Mouse (Mus musculus) megakaryocyte, embryonic 14.5 days (primary cell): ENCODE results near the gene Ppa2. TPM values are rescaled to one million over a fixed set of nuclear protein-coding genes. Genes with fewer than 3 reads are reported as not detected.

Source experiments
- H3K27me3 ChIP-seq: replicated peaks from 2 replicates; pipeline ENCODE3; 2012; ENCODE audit warnings: inconsistent platforms
- H3K36me3 ChIP-seq: replicated peaks from 2 replicates; pipeline ENCODE3; 2012; ENCODE audit warnings: low read length, inconsistent platforms, mixed read lengths
- H3K4me1 ChIP-seq: 2 replicates; pipeline ENCODE4 v1.6.1; 2012; ENCODE audit warnings: inconsistent platforms
- H3K4me3 ChIP-seq: replicated peaks from 2 replicates; pipeline ENCODE3; 2012; ENCODE audit warnings: moderate library complexity, mild to moderate bottlenecking, inconsistent platforms
- H3K9me3 ChIP-seq: 2 replicates; pipeline ENCODE4 v1.6.1; 2012; ENCODE audit warnings: inconsistent platforms
- FLI1 ChIP-seq: IDR thresholded peaks from 2 replicates; pipeline ENCODE4 v1.6.1; 2012; ENCODE audit warnings: low read length, inconsistent platforms, mixed read lengths
- GATA1 ChIP-seq: IDR thresholded peaks from 3 replicates; pipeline ENCODE4 v1.6.1; 2012; ENCODE audit warnings: mixed read lengths, low read length, inconsistent platforms, borderline replicate concordance
- polyA plus RNA-seq: library from polyadenylated mRNA; stranded (reverse); fragments of >175 nt; gene quantifications from 2 replicates; pipeline ENCODE4 v1.2.3, GENCODE M21; 2012; ENCODE audit warnings: low replicate concordance; ENCODE audit not compliant: insufficient read depth

Ppa2 gene
- polyA plus RNA-seq, 1 experiment = 18.5 TPM

DNA sequence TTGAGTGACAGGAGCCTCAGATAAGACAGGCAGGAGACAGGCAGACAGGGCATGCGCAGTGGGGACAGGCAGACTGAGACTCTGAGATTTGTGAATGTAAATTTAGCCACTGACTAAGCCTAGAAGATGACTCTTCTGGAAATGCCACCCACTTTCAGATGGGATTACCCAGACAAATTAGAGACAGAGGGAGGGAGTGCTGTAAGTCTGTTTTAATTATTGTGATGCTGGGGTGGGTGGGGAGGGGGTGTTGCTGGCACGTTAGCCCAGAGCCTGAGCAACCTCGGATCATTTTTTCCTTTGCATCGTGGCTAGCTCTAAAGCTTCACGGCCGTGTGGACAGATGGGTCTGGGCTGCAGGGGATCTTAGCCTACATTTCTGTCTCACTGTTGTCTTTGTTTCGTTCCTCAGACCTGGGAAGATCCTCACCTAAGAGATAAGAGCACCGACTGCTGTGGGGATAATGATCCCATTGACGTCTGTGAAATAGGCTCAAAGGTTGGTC lies 29.0 kb downstream of the Ppa2 start:
- H3K4me1 ChIP-seq = peaks cover 48% of the 10 kb centered on the region
- TF ChIP-seq FLI1 = no peak
- no peak for TF ChIP-seq GATA1
- H3K4me3 ChIP-seq = peak overlapping the region; percentile 15
- peaks cover 1% of the 10 kb centered on the region for H3K27me3 ChIP-seq
- H3K9me3 ChIP-seq = no peaks in the 10 kb centered on the region
- peaks cover 17% of the 10 kb centered on the region for H3K36me3 ChIP-seq

DNA sequence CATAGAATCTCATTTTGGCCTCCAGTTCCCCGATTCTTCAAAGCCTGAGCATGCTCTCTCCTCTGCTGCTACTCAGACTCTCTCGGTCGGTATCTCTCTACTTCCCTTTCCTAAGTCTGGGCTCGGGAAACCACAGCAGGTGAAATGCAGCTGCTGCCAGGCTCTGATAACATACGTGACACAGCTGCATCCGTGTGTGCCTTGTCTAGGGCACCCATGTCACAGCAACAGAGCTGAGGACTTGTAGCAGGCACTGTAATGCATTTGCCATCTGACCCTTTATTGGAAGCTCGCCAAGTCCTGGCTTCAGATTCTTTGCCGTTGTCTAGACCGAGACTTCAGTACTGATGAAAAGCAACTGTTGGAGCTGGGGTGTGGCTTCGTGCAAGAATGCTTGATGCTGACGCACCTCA lies 29.5 kb downstream of the Ppa2 start:
- H3K9me3 ChIP-seq = no peaks in the 10 kb centered on the region
- H3K4me3 ChIP-seq = peak overlapping the region; percentile 86
- H3K27me3 ChIP-seq = peaks cover 1% of the 10 kb centered on the region
- TF ChIP-seq FLI1 = no peak
- TF ChIP-seq GATA1 = no peak
- peaks cover 17% of the 10 kb centered on the region for H3K36me3 ChIP-seq
- peaks cover 47% of the 10 kb centered on the region for H3K4me1 ChIP-seq

GRCm38 (mm10) chr3:133341106-133341505 lies 31.2 kb downstream of the Ppa2 start:
- no peak for TF ChIP-seq GATA1
- no peak for TF ChIP-seq FLI1
- Histone ChIP-seq H3K4me1 (peaks cover 38% of the 10 kb centered on the region), H3K27me3 (peaks cover 1% of the 10 kb centered on the region), H3K9me3 (no peaks in the 10 kb centered on the region), H3K4me3 (no peak overlapping the region), H3K36me3 (peaks cover 26% of the 10 kb centered on the region)

- TF ChIP-seq FLI1 (no peak), GATA1 (no peak)
- Histone ChIP-seq H3K27me3 (no peaks in the 10 kb centered on the region), H3K36me3 (peaks cover 39% of the 10 kb centered on the region), H3K4me3 (no peak overlapping the region), H3K9me3 (0 out of 2 replicates have a peak, but pooled peaks cover 4% of the 10 kb centered on the region), H3K4me1 (0 out of 2 replicates have a peak, but pooled peaks cover 3% of the 10 kb centered on the region)
Observed at GRCm38 (mm10) chr3:133347535-133347934, 37.6 kb downstream of the Ppa2 start.

GRCm38 (mm10) chr3:133348847-133349246 lies 38.9 kb downstream of the Ppa2 start:
- Histone ChIP-seq H3K4me3 (no peak overlapping the region), H3K4me1 (no peaks in the 10 kb centered on the region), H3K27me3 (no peaks in the 10 kb centered on the region), H3K36me3 (peaks cover 39% of the 10 kb centered on the region), H3K9me3 (0 out of 2 replicates have a peak, but pooled peaks cover 4% of the 10 kb centered on the region)
- no peak for TF ChIP-seq FLI1
- no peak for TF ChIP-seq GATA1

- H3K9me3 ChIP-seq = no peaks in the 10 kb centered on the region
- H3K4me1 ChIP-seq = no peaks in the 10 kb centered on the region
- TF ChIP-seq GATA1 (no peak), FLI1 (no peak)
- H3K27me3 ChIP-seq = no peaks in the 10 kb centered on the region
- H3K4me3 ChIP-seq = no peak overlapping the region
- H3K36me3 ChIP-seq = no peaks in the 10 kb centered on the region
Observed at GRCm38 (mm10) chr3:133357426-133357974, 47.6 kb downstream of the Ppa2 start.

- TF ChIP-seq GATA1 = no peak
- no peak for TF ChIP-seq FLI1
- Histone ChIP-seq H3K9me3 (no peaks in the 10 kb centered on the region), H3K4me3 (no peak overlapping the region), H3K4me1 (no peaks in the 10 kb centered on the region), H3K36me3 (no peaks in the 10 kb centered on the region), H3K27me3 (no peaks in the 10 kb centered on the region)
Observed at GRCm38 (mm10) chr3:133357977-133358376, 48.1 kb downstream of the Ppa2 start.

DNA sequence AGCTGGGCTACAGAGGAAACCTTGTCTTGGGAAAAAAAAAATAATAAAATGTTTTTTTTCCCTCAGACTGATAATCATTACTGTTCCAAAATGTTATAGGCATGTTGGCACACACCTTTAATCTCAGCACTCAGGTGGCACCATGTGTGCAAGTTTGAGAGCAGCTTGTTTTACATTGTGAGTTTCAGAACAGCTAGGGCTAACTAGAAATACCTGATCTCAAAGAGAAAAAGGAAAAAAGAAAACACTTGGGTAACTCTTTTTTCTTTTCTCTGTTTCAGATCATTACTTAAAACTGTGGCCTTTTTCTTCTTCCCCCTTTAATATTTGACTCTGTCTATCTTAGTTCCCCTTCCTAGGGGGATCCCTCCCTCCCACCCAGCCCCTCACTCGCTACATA lies 51.5 kb downstream of the Ppa2 start:
- Histone ChIP-seq H3K36me3 (peaks cover 6% of the 10 kb centered on the region), H3K9me3 (no peaks in the 10 kb centered on the region), H3K4me3 (no peak overlapping the region), H3K4me1 (no peaks in the 10 kb centered on the region), H3K27me3 (no peaks in the 10 kb centered on the region)
- TF ChIP-seq GATA1 (no peak), FLI1 (no peak)

DNA sequence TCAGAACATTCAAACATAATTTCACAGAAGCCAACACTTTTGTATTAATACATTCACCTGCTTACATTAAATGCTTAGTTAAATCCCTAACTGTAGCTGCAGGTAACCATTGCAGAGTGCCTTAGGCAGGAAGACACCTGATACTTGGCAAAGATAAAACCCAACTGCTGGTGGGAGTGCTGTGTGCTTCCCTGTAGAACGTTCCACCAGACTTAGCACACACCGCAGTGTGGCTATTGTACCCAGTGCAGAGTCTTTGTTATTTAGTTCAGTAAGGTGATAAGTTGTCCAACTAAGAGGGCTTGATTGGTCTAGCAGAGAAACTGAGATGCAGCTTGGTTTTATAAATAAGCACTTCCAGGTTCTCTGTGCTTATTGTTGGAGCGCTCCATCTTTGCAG lies 54.2 kb downstream of the Ppa2 start:
- Histone ChIP-seq H3K9me3 (no peaks in the 10 kb centered on the region), H3K36me3 (peaks cover 13% of the 10 kb centered on the region), H3K27me3 (no peaks in the 10 kb centered on the region), H3K4me3 (no peak overlapping the region), H3K4me1 (peaks cover 5% of the 10 kb centered on the region)
- TF ChIP-seq FLI1 = no peak
- TF ChIP-seq GATA1 = no peak

DNA sequence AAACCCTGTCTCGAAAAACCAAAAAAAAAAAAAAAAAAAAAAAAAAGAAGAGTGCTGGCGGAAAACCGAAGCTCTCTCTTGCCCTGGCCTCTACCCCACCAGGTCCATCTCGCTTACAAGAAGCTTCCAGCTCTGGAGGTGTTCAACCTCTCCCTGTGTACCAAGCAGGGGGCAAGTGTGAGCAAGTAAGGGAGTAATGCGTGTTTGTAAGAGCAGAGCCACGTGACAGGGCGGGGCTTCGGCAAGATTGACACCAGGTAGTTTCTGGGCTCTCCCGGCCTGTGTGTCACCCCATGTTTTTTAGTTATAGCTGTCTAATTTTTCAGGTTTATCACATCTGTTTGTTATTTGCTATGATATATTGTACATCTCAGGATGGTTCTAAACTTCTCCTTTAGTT lies 56.2 kb downstream of the Ppa2 start:
- TF ChIP-seq FLI1 = no peak
- TF ChIP-seq GATA1 = no peak
- peaks cover 5% of the 10 kb centered on the region for H3K4me1 ChIP-seq
- no peak overlapping the region for H3K4me3 ChIP-seq
- no peaks in the 10 kb centered on the region for H3K27me3 ChIP-seq
- H3K9me3 ChIP-seq = no peaks in the 10 kb centered on the region
- H3K36me3 ChIP-seq = peaks cover 21% of the 10 kb centered on the region
